Mouse (Mus musculus): ENCODE data around the gene Uqcr11.

DNA sequence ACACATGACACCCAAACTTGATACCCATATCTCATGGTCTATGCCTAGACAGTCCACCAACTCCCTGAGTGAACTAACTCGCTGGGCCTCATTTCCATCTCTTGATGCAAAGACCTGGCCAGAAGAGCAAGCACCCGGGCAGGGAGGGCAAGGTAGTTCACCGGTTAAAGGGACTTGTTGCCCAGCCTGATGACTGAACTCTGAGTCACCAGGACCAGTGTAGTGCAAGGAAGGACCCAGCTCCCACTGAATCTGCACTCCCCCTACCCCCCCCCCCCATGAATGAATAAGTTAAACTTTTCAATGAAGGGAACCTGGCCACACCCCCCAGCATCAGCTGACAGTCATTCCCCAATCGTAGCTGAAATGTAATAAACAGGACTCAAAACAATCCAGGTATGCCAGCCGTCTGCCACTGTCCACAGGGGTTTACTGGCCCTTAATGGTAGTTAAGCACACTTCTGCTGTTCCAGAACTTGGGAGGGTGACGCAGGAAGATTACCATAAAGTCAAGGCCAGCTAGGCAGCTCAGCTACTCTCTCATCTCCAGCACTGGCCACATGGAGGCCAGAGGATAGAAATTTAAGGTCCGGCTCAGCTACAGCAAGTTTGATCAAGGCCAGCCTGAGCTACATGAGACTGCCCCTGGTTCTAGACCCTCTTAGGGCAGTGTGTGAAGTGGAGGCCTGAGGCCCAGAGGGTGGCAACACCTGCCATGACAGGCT lies 23.8 kb downstream of the Uqcr11 start:
- no peak for TF ChIP-seq GATA1 (IDR thresholded peaks at IDR 0.05; ENCODE audit: low read length)
- TF ChIP-seq TAL1 (IDR thresholded peaks at IDR 0.05; ENCODE audit: low read length): no peak

All from erythroblast, embryonic 14.5 days (primary cell).